Mouse (Mus musculus) lung, adult 2 months (tissue): ENCODE data around the gene Shf.

Experiments used
- CTCF ChIP-seq: fragments of 200-500 bp; IDR thresholded peaks from 2 replicates; pipeline ENCODE4 v1.5.1; 2011; ENCODE audit warnings: mild to moderate bottlenecking, low read length, control low read depth; ENCODE audit not compliant: insufficient read depth
- POLR2A ChIP-seq: fragments of 200-500 bp; IDR thresholded peaks from 2 replicates; pipeline ENCODE4 v1.6.1; 2011; ENCODE audit warnings: low read depth, mild to moderate bottlenecking, control low read depth, low read length, borderline replicate concordance; ENCODE audit errors: extremely low read depth

GRCm38 (mm10) chr2:122349136-122349785 lies 19.7 kb downstream of the Shf start:
- TF ChIP-seq CTCF (no peak), POLR2A (no peak)
